Mouse (Mus musculus) cerebellum, adult 9-11 months (tissue): Measurements from ENCODE around the gene Zfp644.

Experiments used
- DNase-seq: peaks from one replicate; pipeline ENCODE4 v3.0.0; 2022

Zfp644 gene

GRCm38 (mm10) chr5:106590686-106591085 lies 106.4 kb downstream of the Zfp644 start:
- no peak for DNase-seq

- no peak for DNase-seq
Measured at GRCm38 (mm10) chr5:106589670-106590069, 107.4 kb downstream of the Zfp644 start.

GRCm38 (mm10) chr5:106589006-106589405 lies 108.1 kb downstream of the Zfp644 start:
- no peak for DNase-seq

- no peak for DNase-seq
Measured at GRCm38 (mm10) chr5:106580943-106581342, 116.1 kb downstream of the Zfp644 start.

- DNase-seq = no peak
Measured at GRCm38 (mm10) chr5:106577237-106577888, 119.7 kb downstream of the Zfp644 start.

- DNase-seq = peak; percentile 31
Measured at GRCm38 (mm10) chr5:106575098-106575497, 122.0 kb downstream of the Zfp644 start.

GRCm38 (mm10) chr5:106574560-106574946 lies 122.5 kb downstream of the Zfp644 start:
- DNase-seq = peak; percentile 89

GRCm38 (mm10) chr5:106573742-106574559 lies 123.1 kb downstream of the Zfp644 start:
- peak; percentile 70 for DNase-seq
